Mouse (Mus musculus): ENCODE measurements at regions not wholly inside any gene's neighbourhood (a gene's known extent, or its start where the extent isn't known, plus 50 kb on each side); places are given as distances from the start of the nearest gene placed in this dataset.

GRCm38 (mm10) chr3:66646251-66646650, 334.9 kb upstream of the Rsrc1 start:
- Histone ChIP-seq H3K4me1 (replicated peaks) (peaks cover 4% of the 10 kb centered on the region; the same call in 1 of the 2 replicates), H3K27me3 (0 out of 2 replicates have a peak, but pooled peaks cover 3% of the 10 kb centered on the region), H3K9ac (no peak overlapping the region), H3K4me3 (no peak overlapping the region), H3K36me3 (no peaks in the 10 kb centered on the region), H3K27ac (no peak overlapping the region), H3K9me3 (no peaks in the 10 kb centered on the region), H3K4me2 (no peak overlapping the region)
- WGBS: 49% methylated on average over 4 of the region's 4 CpGs
- no peak for ATAC-seq (ENCODE audit: low FRiP score)

GRCm38 (mm10) chr3:66649271-66649670, 331.9 kb upstream of the Rsrc1 start:
- ATAC-seq (ENCODE audit: low FRiP score): no peak
- H3K27ac ChIP-seq: no peak overlapping the region
- H3K9ac ChIP-seq: no peak overlapping the region
- no peak overlapping the region for H3K4me3 ChIP-seq
- H3K4me2 ChIP-seq: no peak overlapping the region
- H3K4me1 ChIP-seq (replicated peaks): peaks cover 4% of the 10 kb centered on the region; the same call in 1 of the 2 replicates
- H3K27me3 ChIP-seq: 0 out of 2 replicates have a peak, but pooled peaks cover 3% of the 10 kb centered on the region
- H3K36me3 ChIP-seq: no peaks in the 10 kb centered on the region
- 96% methylated on average over 4 of the region's 4 CpGs for WGBS
- H3K9me3 ChIP-seq: no peaks in the 10 kb centered on the region

GRCm38 (mm10) chr3:66650076-66650748, 331.0 kb upstream of the Rsrc1 start:
- no peak overlapping the region for H3K4me2 ChIP-seq
- WGBS: 86% methylated on average over 15 of the region's 15 CpGs

GRCm38 (mm10) chr3:66650749-66651472, 330.3 kb upstream of the Rsrc1 start:
- Histone ChIP-seq H3K4me2 (no peak overlapping the region), H3K27ac (no peak overlapping the region), H3K4me3 (no peak overlapping the region), H3K27me3 (0 out of 2 replicates have a peak, but pooled peaks cover 3% of the 10 kb centered on the region), H3K9ac (no peak overlapping the region), H3K4me1 (replicated peaks) (peaks cover 4% of the 10 kb centered on the region; the same call in 1 of the 2 replicates), H3K9me3 (no peaks in the 10 kb centered on the region), H3K36me3 (no peaks in the 10 kb centered on the region)
- 66% methylated on average over 16 of the region's 16 CpGs for WGBS
- ATAC-seq (ENCODE audit: low FRiP score): no peak

More at GRCm38 (mm10) chr3:66650076-66650748, 331.0 kb upstream of the Rsrc1 start:
- Histone ChIP-seq H3K9me3 (no peaks in the 10 kb centered on the region), H3K27ac (no peak overlapping the region), H3K9ac (no peak overlapping the region), H3K4me3 (no peak overlapping the region), H3K27me3 (0 out of 2 replicates have a peak, but pooled peaks cover 3% of the 10 kb centered on the region), H3K36me3 (no peaks in the 10 kb centered on the region), H3K4me1 (replicated peaks) (peaks cover 4% of the 10 kb centered on the region; the same call in 1 of the 2 replicates)
- ATAC-seq (ENCODE audit: low FRiP score): no peak

GRCm38 (mm10) chr3:66652139-66652846, 328.9 kb upstream of the Rsrc1 start:
- H3K4me2 ChIP-seq: no peak overlapping the region
- H3K9me3 ChIP-seq: no peaks in the 10 kb centered on the region
- 0 out of 2 replicates have a peak, but pooled peaks cover 3% of the 10 kb centered on the region for H3K27me3 ChIP-seq
- H3K9ac ChIP-seq: no peak overlapping the region
- H3K27ac ChIP-seq: no peak overlapping the region
- H3K4me3 ChIP-seq: no peak overlapping the region
- WGBS: 94% methylated on average over 7 of the region's 7 CpGs
- H3K4me1 ChIP-seq (replicated peaks): peaks cover 4% of the 10 kb centered on the region; the same call in 1 of the 2 replicates
- no peak for ATAC-seq (ENCODE audit: low FRiP score)
- no peaks in the 10 kb centered on the region for H3K36me3 ChIP-seq

- Histone ChIP-seq H3K27ac (no peak overlapping the region), H3K36me3 (no peaks in the 10 kb centered on the region), H3K4me2 (no peak overlapping the region), H3K4me3 (no peak overlapping the region), H3K9me3 (no peaks in the 10 kb centered on the region), H3K4me1 (replicated peaks) (peaks cover 4% of the 10 kb centered on the region; the same call in 1 of the 2 replicates), H3K9ac (no peak overlapping the region), H3K27me3 (0 out of 2 replicates have a peak, but pooled peaks cover 3% of the 10 kb centered on the region)
- ATAC-seq (ENCODE audit: low FRiP score): no peak
- WGBS: 75% methylated on average over 2 of the region's 2 CpGs
Observed at GRCm38 (mm10) chr3:66653961-66654360, 327.2 kb upstream of the Rsrc1 start.

- Histone ChIP-seq H3K9me3 (no peaks in the 10 kb centered on the region), H3K4me1 (replicated peaks) (peaks cover 4% of the 10 kb centered on the region; the same call in 1 of the 2 replicates), H3K27me3 (0 out of 2 replicates have a peak, but pooled peaks cover 3% of the 10 kb centered on the region), H3K9ac (no peak overlapping the region), H3K4me3 (no peak overlapping the region), H3K36me3 (no peaks in the 10 kb centered on the region), H3K4me2 (no peak overlapping the region), H3K27ac (no peak overlapping the region)
- no peak for ATAC-seq (ENCODE audit: low FRiP score)
- WGBS: 64% methylated on average over 1 of the region's 1 CpGs
Observed at GRCm38 (mm10) chr3:66654860-66655259, 326.3 kb upstream of the Rsrc1 start.

- Histone ChIP-seq H3K27me3 (no peaks in the 10 kb centered on the region), H3K4me1 (replicated peaks) (no peaks in the 10 kb centered on the region), H3K9ac (no peak overlapping the region), H3K36me3 (no peaks in the 10 kb centered on the region), H3K4me3 (no peak overlapping the region), H3K27ac (no peak overlapping the region), H3K9me3 (no peaks in the 10 kb centered on the region), H3K4me2 (no peak overlapping the region)
- no peak for ATAC-seq (ENCODE audit: low FRiP score)
- WGBS: 90% methylated on average over 5 of the region's 5 CpGs
Observed at GRCm38 (mm10) chr3:66656458-66656857, 324.7 kb upstream of the Rsrc1 start.

GRCm38 (mm10) chr3:66660555-66660954, 320.6 kb upstream of the Rsrc1 start:
- H3K4me3 ChIP-seq: no peak overlapping the region
- H3K27me3 ChIP-seq: no peaks in the 10 kb centered on the region
- no peaks in the 10 kb centered on the region for H3K9me3 ChIP-seq
- no peak overlapping the region for H3K9ac ChIP-seq
- H3K27ac ChIP-seq: no peak overlapping the region
- 72% methylated on average over 5 of the region's 5 CpGs for WGBS
- ATAC-seq (ENCODE audit: low FRiP score): no peak
- H3K4me2 ChIP-seq: no peak overlapping the region
- H3K36me3 ChIP-seq: no peaks in the 10 kb centered on the region
- no peaks in the 10 kb centered on the region for H3K4me1 ChIP-seq (replicated peaks)

GRCm38 (mm10) chr3:66661826-66662618, 319.2 kb upstream of the Rsrc1 start:
- no peak overlapping the region for H3K27ac ChIP-seq
- H3K9me3 ChIP-seq: no peaks in the 10 kb centered on the region
- no peak for ATAC-seq (ENCODE audit: low FRiP score)
- WGBS: 69% methylated on average over 8 of the region's 8 CpGs
- no peaks in the 10 kb centered on the region for H3K36me3 ChIP-seq
- no peaks in the 10 kb centered on the region for H3K4me1 ChIP-seq (replicated peaks)
- H3K4me3 ChIP-seq: no peak overlapping the region
- H3K4me2 ChIP-seq: no peak overlapping the region
- H3K27me3 ChIP-seq: no peaks in the 10 kb centered on the region
- H3K9ac ChIP-seq: no peak overlapping the region

GRCm38 (mm10) chr3:66683589-66684286, 297.5 kb upstream of the Rsrc1 start:
- peak; percentile 52; the same call in 1 of the 2 replicates for ATAC-seq (ENCODE audit: low FRiP score)
- Histone ChIP-seq H3K4me1 (replicated peaks) (peaks cover 15% of the 10 kb centered on the region), H3K27ac (0 out of 2 replicates have a peak overlapping the region, but pooled peaks have one; percentile 18), H3K4me2 (no peak overlapping the region), H3K9ac (no peak overlapping the region), H3K9me3 (no peaks in the 10 kb centered on the region), H3K36me3 (no peaks in the 10 kb centered on the region), H3K4me3 (no peak overlapping the region), H3K27me3 (no peaks in the 10 kb centered on the region)
- 39% methylated on average over 8 of the region's 8 CpGs for WGBS

Measured in hindbrain, embryonic 13.5 days (tissue).